In genomic region chr19:46477432-46477845, GRCm38 (mm10) we compare ENCODE assay signal across 9 mouse cellular contexts. TPM values are rescaled to one million over a fixed set of nuclear protein-coding genes. Genes with fewer than 3 reads are reported as not detected.
DNase-seq lines count a peak whose midpoint lies in the region; ATAC-seq and TF ChIP-seq lines count a peak whose summit lies in the region.
"Had no signal": no experiment of that assay in that cellular context is flagged by ENCODE, and none has a peak within 500 bp of the region (broad histone marks: within the 10 kb centered on the region; RNA-seq: fewer than 3 reads in every experiment).

No protein-coding gene starts in this region.

- WGBS in forebrain, embryonic 16.5 days, result 22% methylated on average over 10 of the region's 10 CpGs
- 21% methylated on average over 10 of the region's 10 CpGs for WGBS in forebrain, embryonic 13.5 days
- 27% methylated on average over 10 of the region's 10 CpGs for WGBS in embryonic facial prominence, embryonic 15.5 days
- WGBS in midbrain, embryonic 13.5 days, result 25% methylated on average over 10 of the region's 10 CpGs

- no peaks in the 10 kb centered on the region for H3K27me3 ChIP-seq in forebrain, embryonic 16.5 days (replicated peaks; ENCODE audit: control insufficient read depth, insufficient read depth, low read length)
- H3K27me3 ChIP-seq in forebrain, embryonic 13.5 days, result no peaks in the 10 kb centered on the region
- no peaks in the 10 kb centered on the region for H3K27me3 ChIP-seq in embryonic facial prominence, embryonic 15.5 days
- H3K27me3 ChIP-seq in midbrain, embryonic 13.5 days, result no peaks in the 10 kb centered on the region

- no peak overlapping the region for H3K4me3 ChIP-seq in forebrain, embryonic 16.5 days (replicated peaks; ENCODE audit: low read length)
- no peak overlapping the region for H3K4me3 ChIP-seq in forebrain, embryonic 13.5 days
- H3K4me3 ChIP-seq in left cerebral cortex, adult 2 months, result no peak overlapping the region
- H3K4me3 ChIP-seq in embryonic facial prominence, embryonic 15.5 days (replicated peaks), result no peak overlapping the region
- no peak overlapping the region for H3K4me3 ChIP-seq in midbrain, embryonic 13.5 days (replicated peaks)

- H3K4me1 ChIP-seq in forebrain, embryonic 16.5 days (replicated peaks; ENCODE audit: control insufficient read depth, insufficient read depth, low read length), result peaks cover 2% of the 10 kb centered on the region; the same call in 1 of the 2 replicates
- peaks cover 13% of the 10 kb centered on the region; the same call in 1 of the 2 replicates for H3K4me1 ChIP-seq in forebrain, embryonic 13.5 days
- H3K4me1 ChIP-seq in embryonic facial prominence, embryonic 15.5 days, result peaks cover 61% of the 10 kb centered on the region
- H3K4me1 ChIP-seq in midbrain, embryonic 13.5 days (replicated peaks), result peaks cover 39% of the 10 kb centered on the region

- peak in 1 of 2 experiments; percentile 46 for DNase-seq in left cerebral cortex, adult 2 months (ENCODE audit: extremely low spot score in 1 of 2, low spot score in 2 of 2)
- DNase-seq in left cerebral cortex, adult 18-20 months (ENCODE audit: low spot score in 2 of 2), result no peak
- DNase-seq in adipocyte (ENCODE audit: low spot score), result no peak
- DNase-seq in c-Kit-positive CD71-positive TER-119-positive erythroid progenitor cells, embryonic 14.5 days (ENCODE audit: low spot score), result no peak
- DNase-seq: adrenal gland, postnatal 14 days had no signal

- peaks cover 9% of the 10 kb centered on the region; the same call in 1 of the 2 replicates for H3K36me3 ChIP-seq in forebrain, embryonic 16.5 days (ENCODE audit: control insufficient read depth, insufficient read depth)
- H3K36me3 ChIP-seq in forebrain, embryonic 13.5 days (ENCODE audit: poor library complexity, severe bottlenecking), result peaks cover 69% of the 10 kb centered on the region
- peaks cover 45% of the 10 kb centered on the region for H3K36me3 ChIP-seq in embryonic facial prominence, embryonic 15.5 days
- H3K36me3 ChIP-seq in midbrain, embryonic 13.5 days, result peaks cover 54% of the 10 kb centered on the region

- ATAC-seq in forebrain, embryonic 16.5 days, result peak; percentile 55; the same call in 1 of the 2 replicates
- no peak for ATAC-seq in forebrain, embryonic 13.5 days
- ATAC-seq in embryonic facial prominence, embryonic 15.5 days (ENCODE audit: insufficient number of reproducible peaks, low FRiP score, low TSS enrichment, low read depth), result no peak
- no peak for ATAC-seq in midbrain, embryonic 13.5 days

- no peak overlapping the region for H3K27ac ChIP-seq in forebrain, embryonic 16.5 days (ENCODE audit: low read length)
- no peak overlapping the region for H3K27ac ChIP-seq in forebrain, embryonic 13.5 days
- peak overlapping the region; percentile 6; the same call in 1 of the 2 replicates for H3K27ac ChIP-seq in left cerebral cortex, adult 2 months
- H3K27ac ChIP-seq in embryonic facial prominence, embryonic 15.5 days (replicated peaks), result peak overlapping the region; percentile 87
- H3K27ac ChIP-seq in midbrain, embryonic 13.5 days, result peak overlapping the region; percentile 36; the same call in 1 of the 2 replicates

- intact Hi-C loops in left cerebral cortex, adult 2 months (cut with DNase I), result no loop called here

- no peaks in the 10 kb centered on the region for H3K9me3 ChIP-seq in forebrain, embryonic 16.5 days (ENCODE audit: control insufficient read depth, low read length)
- H3K9me3 ChIP-seq in forebrain, embryonic 13.5 days (replicated peaks), result no peaks in the 10 kb centered on the region
- no peaks in the 10 kb centered on the region for H3K9me3 ChIP-seq in embryonic facial prominence, embryonic 15.5 days (replicated peaks)
- H3K9me3 ChIP-seq in midbrain, embryonic 13.5 days, result no peaks in the 10 kb centered on the region

- H3K9ac ChIP-seq in forebrain, embryonic 16.5 days (replicated peaks; ENCODE audit: low read depth, low read length), result no peak overlapping the region
- no peak overlapping the region for H3K9ac ChIP-seq in forebrain, embryonic 13.5 days
- no peak overlapping the region for H3K9ac ChIP-seq in embryonic facial prominence, embryonic 15.5 days
- H3K9ac ChIP-seq in midbrain, embryonic 13.5 days (replicated peaks), result no peak overlapping the region

- no peak overlapping the region for H3K4me2 ChIP-seq in forebrain, embryonic 16.5 days (ENCODE audit: low read length)
- H3K4me2 ChIP-seq in forebrain, embryonic 13.5 days, result no peak overlapping the region
- no peak overlapping the region for H3K4me2 ChIP-seq in embryonic facial prominence, embryonic 15.5 days (replicated peaks)
- no peak overlapping the region for H3K4me2 ChIP-seq in midbrain, embryonic 13.5 days (replicated peaks)

- no peak for TF ChIP-seq CTCF in left cerebral cortex, adult 2 months (IDR thresholded peaks at IDR 0.05)

RNA-seq across cellular contexts. Expression of gene Trim8, which starts 24.1 kb away (rescaled TPM):
- 24.5 and 27.7 TPM in 2 replicates for polyA plus RNA-seq in forebrain, embryonic 16.5 days (2015; fragmentation: Nextera tagmentation; extraction: Ambion mirVana)
- polyA plus RNA-seq in forebrain, embryonic 13.5 days (2015; fragmentation: Nextera tagmentation; extraction: Ambion mirVana), result 22.5 and 22.6 TPM in 2 replicates
- 100 to 1,000 TPM; 114 to 121 TPM for total RNA-seq in left cerebral cortex, adult 2 months (2021)
- 100 to 1,000 TPM; 119 to 120 TPM for total RNA-seq in left cerebral cortex, adult 18-20 months (2021)
- polyA plus RNA-seq in embryonic facial prominence, embryonic 15.5 days (2015; fragmentation: Nextera tagmentation; extraction: Ambion mirVana), result 20.7 and 21.7 TPM in 2 replicates
- 27.7 and 33.0 TPM in 2 replicates for polyA plus RNA-seq in midbrain, embryonic 13.5 days (2015; fragmentation: Nextera tagmentation; extraction: Ambion mirVana)

Comparison
In these comparisons a context has a peak if more than half of its experiments do, and no peak if none do; other contexts are left out.
1. H3K27ac ChIP-seq: peak in left cerebral cortex, adult 2 months (single experiment), embryonic facial prominence, embryonic 15.5 days (single experiment) and midbrain, embryonic 13.5 days (single experiment); none in forebrain, embryonic 16.5 days (single experiment) and forebrain, embryonic 13.5 days (single experiment).